In genomic region chr10:63156351-63156750, GRCm38 (mm10) we compare ENCODE assay signal across 17 mouse cellular contexts. TPM values are rescaled to one million over a fixed set of nuclear protein-coding genes. Genes with fewer than 3 reads are reported as not detected.
A peak's percentile ranks its signal among the peaks of the same experiment; 100 is the strongest.
DNase-seq lines count a peak whose midpoint lies in the region; ATAC-seq and TF ChIP-seq lines count a peak whose summit lies in the region.
"Had no signal": no experiment of that assay in that cellular context is flagged by ENCODE, and none has a peak within 500 bp of the region (broad histone marks: within the 10 kb centered on the region; RNA-seq: fewer than 3 reads in every experiment).

No protein-coding gene starts in this region.

- ATAC-seq in heart, postnatal 0 days (ENCODE audit: insufficient read depth, low read depth) = no peak
- ATAC-seq in lung, embryonic 14.5 days (ENCODE audit: insufficient read depth) = no peak
- ATAC-seq in Patski = no peak
- ATAC-seq: inflammation-experienced regulatory T-cells, adult 6 months; midbrain, embryonic 13.5 days had no signal

- TF ChIP-seq EP300 in heart, postnatal 0 days (IDR thresholded peaks at IDR 0.05; ENCODE audit: low read depth) = no peak

- no peaks in the 10 kb centered on the region for H3K27me3 ChIP-seq in heart, postnatal 0 days (ENCODE audit: control insufficient read depth, insufficient read depth, low read length)
- no peaks in the 10 kb centered on the region for H3K27me3 ChIP-seq in lung, embryonic 14.5 days (ENCODE audit: insufficient read depth, low read length)
- H3K27me3 ChIP-seq in Patski = peaks cover 4% of the 10 kb centered on the region
- H3K27me3 ChIP-seq: liver, embryonic 15.5 days; midbrain, embryonic 13.5 days had no signal

- H3K9ac ChIP-seq in heart, postnatal 0 days (replicated peaks; ENCODE audit: low read depth, low read length) = no peak overlapping the region
- no peak overlapping the region for H3K9ac ChIP-seq in lung, embryonic 14.5 days
- H3K9ac ChIP-seq: liver, embryonic 15.5 days; midbrain, embryonic 13.5 days had no signal

- no peak for TF ChIP-seq CTCF in heart, postnatal 0 days (IDR thresholded peaks at IDR 0.05; ENCODE audit: low read depth)
- TF ChIP-seq CTCF in lung, embryonic 14.5 days (IDR thresholded peaks at IDR 0.05; ENCODE audit: low read depth) = peak; percentile 10; the same call in 1 of the 2 replicates
- TF ChIP-seq CTCF in Patski (IDR thresholded peaks at IDR 0.05) = peak; percentile 33

- peak overlapping the region; percentile 83 for H3K27ac ChIP-seq in heart, postnatal 0 days (ENCODE audit: low read depth)
- H3K27ac ChIP-seq in lung, embryonic 14.5 days (ENCODE audit: low read depth) = no peak overlapping the region
- H3K27ac ChIP-seq: liver, embryonic 15.5 days; macrophage; midbrain, embryonic 13.5 days had no signal

- H3K4me2 ChIP-seq in heart, postnatal 0 days (ENCODE audit: low read depth, low read length) = no peak overlapping the region
- no peak overlapping the region for H3K4me2 ChIP-seq in lung, embryonic 14.5 days
- H3K4me2 ChIP-seq: liver, embryonic 15.5 days; midbrain, embryonic 13.5 days had no signal

- no peak overlapping the region for H3K4me3 ChIP-seq in heart, postnatal 0 days (ENCODE audit: low read depth, low read length)
- H3K4me3 ChIP-seq in lung, embryonic 14.5 days (ENCODE audit: low read depth, low read length) = no peak overlapping the region
- H3K4me3 ChIP-seq: liver, embryonic 15.5 days; midbrain, embryonic 13.5 days had no signal

- H3K4me1 ChIP-seq in heart, postnatal 0 days (ENCODE audit: control insufficient read depth, insufficient read depth) = peaks cover 18% of the 10 kb centered on the region
- no peaks in the 10 kb centered on the region for H3K4me1 ChIP-seq in lung, embryonic 14.5 days (ENCODE audit: insufficient read depth)
- H3K4me1 ChIP-seq: midbrain, embryonic 13.5 days had no signal

- no peaks in the 10 kb centered on the region for H3K9me3 ChIP-seq in heart, postnatal 0 days (replicated peaks; ENCODE audit: control insufficient read depth, low read length)
- no peaks in the 10 kb centered on the region for H3K9me3 ChIP-seq in lung, embryonic 14.5 days (ENCODE audit: low read depth, low read length)
- H3K9me3 ChIP-seq: liver, embryonic 15.5 days; midbrain, embryonic 13.5 days had no signal

- in situ Hi-C loops in Patski (cut with MboI; ENCODE audit: low pct_unique_long_range_greater_than_20kb) = no loop called here

- POLR2A ChIA-PET in Patski (lab: Charles Lee) = interaction anchor here (1.3 kb wide), 1 partner anchor 12 kb away, joined by 5 read pairs; no protein-coding TSS in a partner anchor

- CTCF ChIA-PET in Patski (lab: Charles Lee) = interaction anchor here (1.0 to 1.1 kb wide), 2 partner anchors 12 to 88 kb away, joined by 3 to 4 read pairs; partner anchors contain the start of gene Herc4

- DNase-seq in heart, postnatal 0 days (ENCODE audit: low spot score) = no peak
- no peak for DNase-seq in heart, postnatal 4 days
- no peak for DNase-seq in lung, embryonic 14.5 days
- DNase-seq in lung, postnatal 14 days = no peak
- DNase-seq in Patski (ENCODE audit: low read depth, low spot score) = no peak
- DNase-seq in urinary bladder, postnatal 10 days (ENCODE audit: low spot score) = no peak
- no peak for DNase-seq in cerebellum, postnatal 4 days (ENCODE audit: low spot score in 2 of 2)
- DNase-seq: cerebellum, adult 2 months; thymus, postnatal 4 days had no signal

- WGBS in heart, postnatal 0 days = 85% methylated on average over 1 of the region's 1 CpGs
- 89% methylated on average over 1 of the region's 1 CpGs for WGBS in lung, embryonic 14.5 days

- 0 out of 2 replicates have a peak, but pooled peaks cover under 1% of the 10 kb centered on the region for H3K36me3 ChIP-seq in heart, postnatal 0 days (replicated peaks; ENCODE audit: control insufficient read depth, insufficient read depth, low read length)
- no peaks in the 10 kb centered on the region for H3K36me3 ChIP-seq in lung, embryonic 14.5 days (ENCODE audit: insufficient read depth)
- H3K36me3 ChIP-seq: liver, embryonic 15.5 days; midbrain, embryonic 13.5 days had no signal

RNA-seq across cellular contexts. Expression of gene Mypn, which starts 47.4 kb away (rescaled TPM):
- 26.5 and 33.5 TPM in 2 replicates for total RNA-seq in heart, postnatal 0 days (2014; rRNA removed; ENCODE audit: low replicate concordance)
- polyA plus RNA-seq in heart, postnatal 0 days (2015; fragmentation: Nextera tagmentation; extraction: Ambion mirVana) = 12.2 and 12.7 TPM in 2 replicates
- 10 to 100 TPM; 69.3 to 75.7 TPM for total RNA-seq in heart, postnatal 4 days (2021)
- polyA plus RNA-seq in lung, embryonic 14.5 days (2014; fragmentation: Nextera tagmentation; extraction: Ambion mirVana) = 0.09 and 0.41 TPM in 2 replicates
- not detected for polyA plus RNA-seq in Patski (2021)
- polyA plus RNA-seq: forebrain, embryonic 11.5 days; inflammation-experienced regulatory T-cells, adult 6 months; macrophage had no signal

RNA-seq across cellular contexts. Expression of gene Atoh7, which starts 56.9 kb away (rescaled TPM):
- total RNA-seq in heart, postnatal 0 days (2014; rRNA removed; ENCODE audit: low replicate concordance) = not detected in 2 replicates
- not detected in 2 replicates for polyA plus RNA-seq in heart, postnatal 0 days (2015; fragmentation: Nextera tagmentation; extraction: Ambion mirVana)
- total RNA-seq in heart, postnatal 4 days (2021) = not detected
- 0.11 TPM in 2 replicates for polyA plus RNA-seq in lung, embryonic 14.5 days (2014; fragmentation: Nextera tagmentation; extraction: Ambion mirVana)
- polyA plus RNA-seq in Patski (2021) = not detected
- total RNA-seq: adrenal gland, adult 18-20 months; gastrocnemius, postnatal 4 days had no signal
- polyA plus RNA-seq: embryonic facial prominence, embryonic 14.5 days; inflammation-experienced regulatory T-cells, adult 6 months; liver, embryonic 15.5 days; macrophage had no signal
